Mouse (Mus musculus): Measurements from ENCODE around the gene Zfp658. TPM values are rescaled to one million over a fixed set of nuclear protein-coding genes. Genes with fewer than 3 reads are reported as not detected.

Zfp658 gene
- polyA plus RNA-seq, 1 experiment, result 2.4 TPM

DNA sequence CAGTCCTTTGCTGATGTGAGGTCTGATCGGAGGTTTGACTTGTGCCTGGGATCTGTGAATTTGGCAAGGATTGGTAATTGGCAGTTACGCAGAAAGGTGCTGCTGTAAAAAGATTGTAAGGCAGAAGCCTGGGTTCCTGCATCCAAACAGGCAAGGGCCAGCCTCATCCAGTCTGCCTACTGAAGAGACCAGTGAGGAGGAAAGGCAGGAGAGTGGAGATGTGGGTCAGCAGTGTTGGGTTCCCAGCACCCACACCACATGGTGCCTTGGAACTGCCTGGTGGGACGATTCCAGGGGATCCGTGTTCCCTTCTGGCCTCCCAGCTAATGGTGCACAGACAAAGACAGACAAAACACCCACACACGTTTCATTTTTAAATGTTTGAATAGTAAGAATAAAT is 18.5 kb downstream of the Zfp658 start:
- no peak for DNase-seq (ENCODE audit: low read depth)

DNA sequence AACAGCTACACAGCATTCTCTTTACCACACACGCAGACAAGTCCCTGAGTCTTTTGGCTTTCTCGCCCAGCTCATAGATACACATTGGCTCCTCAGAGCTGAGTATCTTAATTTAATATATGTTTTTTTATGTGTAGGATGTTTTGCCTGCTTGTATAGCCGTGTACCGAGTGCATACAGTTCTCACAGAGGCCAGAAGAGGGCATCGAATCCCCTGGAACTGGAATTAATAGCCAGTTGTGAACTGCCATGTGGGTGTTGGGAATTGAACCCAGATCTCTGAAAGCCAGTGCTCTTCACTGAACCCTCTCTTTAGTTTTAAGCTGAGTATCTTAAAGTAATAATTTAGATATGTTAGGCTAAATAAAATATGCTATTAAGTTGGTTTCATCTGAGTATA is 22.7 kb downstream of the Zfp658 start:
- DNase-seq (ENCODE audit: low read depth), result no peak

DNA sequence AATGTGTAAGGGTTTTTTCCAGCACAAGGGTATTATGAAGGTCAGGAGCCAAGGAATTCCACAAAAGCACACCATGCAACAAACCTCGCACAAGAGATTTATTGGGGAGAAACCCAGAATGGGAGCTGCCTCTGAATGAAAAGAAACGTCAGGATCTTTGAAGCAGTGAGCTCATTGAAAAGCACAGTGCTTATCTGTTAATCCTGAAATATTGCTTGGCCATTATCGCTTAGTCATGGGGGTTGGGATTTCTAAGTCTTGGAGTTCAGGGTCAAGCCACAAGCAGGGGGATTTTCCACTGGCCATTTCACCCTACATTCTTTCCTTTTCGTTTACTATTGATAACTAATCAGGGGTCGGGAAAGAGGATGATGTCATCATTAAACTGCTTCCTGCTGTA is 39.8 kb downstream of the Zfp658 start:
- DNase-seq (ENCODE audit: low read depth), result no peak

DNA sequence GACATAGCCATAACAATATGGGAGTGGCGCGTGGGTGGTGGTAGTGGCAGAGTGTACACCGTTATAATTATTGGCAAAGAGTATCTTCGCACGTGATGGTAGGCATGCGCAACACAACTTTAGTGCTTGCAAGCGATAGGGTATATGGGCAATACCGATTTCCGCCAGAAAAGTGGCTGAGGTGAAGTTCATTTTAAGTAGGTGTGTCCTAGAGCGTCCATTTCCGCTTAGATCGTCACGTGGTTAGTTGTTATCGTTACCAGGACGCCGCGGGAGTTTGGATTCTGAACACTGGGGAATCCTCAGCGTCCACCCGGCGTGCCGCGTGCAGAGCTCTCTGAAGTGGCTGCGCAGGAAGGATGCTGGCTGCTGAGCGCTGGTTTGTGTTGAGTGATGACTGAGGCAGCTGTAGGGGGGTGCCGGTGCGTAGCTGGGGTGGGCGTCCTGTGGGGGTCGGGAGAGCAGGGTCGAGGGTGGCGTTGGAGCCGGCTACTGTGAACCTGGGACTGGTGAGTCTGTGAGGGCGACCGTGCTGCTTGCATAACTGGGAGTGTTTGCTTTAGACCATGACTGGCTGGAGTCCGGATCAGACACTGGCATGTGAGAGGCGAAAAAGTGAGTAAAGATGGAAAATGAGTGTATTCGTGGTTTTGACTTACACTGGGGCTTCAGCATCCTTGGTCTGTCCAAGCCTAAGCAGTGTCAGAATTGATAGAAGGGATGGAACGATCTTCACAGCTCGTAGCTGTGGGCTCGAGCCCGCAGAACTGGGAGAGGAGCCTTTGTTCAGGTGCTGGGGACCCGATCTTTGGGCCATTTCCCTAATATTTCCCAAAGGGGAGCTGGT is 45.1 kb downstream of the Zfp658 start, which contains the start of gene Zfp819:
Gene Zfp819, plus strand, starts transcription at position 274 of the 847 bp plus-strand sequence.
- no peak for DNase-seq (ENCODE audit: low read depth)

DNA sequence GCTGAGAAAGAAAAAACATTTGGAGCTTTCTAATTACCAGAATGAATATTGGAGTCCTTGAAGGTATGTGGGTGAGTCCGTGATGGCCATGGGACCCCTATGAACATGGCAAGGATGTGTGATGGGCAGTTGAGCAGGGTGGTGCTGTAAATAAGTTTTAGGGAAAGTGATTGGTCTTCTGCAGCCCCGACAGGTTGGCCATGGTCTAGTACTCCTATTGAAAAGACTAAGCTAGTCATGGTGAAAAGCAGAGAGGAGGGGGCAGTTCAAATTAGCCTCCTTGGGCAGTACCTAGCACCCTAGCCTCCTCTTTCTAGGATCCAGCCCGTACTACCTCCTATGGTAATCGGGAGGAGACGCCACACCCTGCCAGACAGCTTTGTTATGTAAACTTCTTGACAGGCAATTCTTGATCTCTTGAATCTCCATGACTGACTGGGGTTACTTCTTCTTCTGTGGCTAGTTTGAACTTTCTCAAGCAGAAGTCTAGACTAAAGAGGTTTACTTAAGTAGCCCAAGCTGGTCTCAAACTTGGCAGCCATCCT is 45.8 kb downstream of the Zfp658 start:
- DNase-seq (ENCODE audit: low read depth), result no peak

DNA sequence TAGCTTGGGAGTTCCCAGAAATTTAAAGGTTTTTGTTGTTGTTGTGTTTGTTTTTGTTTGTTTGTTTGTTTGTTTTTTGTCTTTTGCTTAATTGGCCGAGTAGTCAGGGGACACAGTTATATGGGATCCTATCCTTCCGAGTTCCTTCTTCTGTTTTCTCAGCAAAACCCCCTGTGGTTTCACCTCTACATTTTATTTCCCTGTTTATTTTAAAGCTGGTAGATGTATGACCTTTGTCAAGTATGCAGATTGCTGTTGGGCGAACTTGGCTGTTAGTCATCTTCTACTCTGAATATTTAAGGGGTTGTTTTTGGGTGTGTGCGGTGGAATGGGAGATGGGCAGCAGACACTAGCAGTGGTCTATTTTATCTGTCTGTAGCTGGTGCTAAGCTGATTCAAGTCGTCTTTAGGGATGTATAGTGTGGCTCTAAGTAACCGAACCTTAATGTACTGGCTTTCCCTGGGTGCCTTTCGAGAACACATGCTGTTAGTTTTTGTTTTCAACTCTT is 46.3 kb downstream of the Zfp658 start:
- no peak for DNase-seq (ENCODE audit: low read depth)

DNA sequence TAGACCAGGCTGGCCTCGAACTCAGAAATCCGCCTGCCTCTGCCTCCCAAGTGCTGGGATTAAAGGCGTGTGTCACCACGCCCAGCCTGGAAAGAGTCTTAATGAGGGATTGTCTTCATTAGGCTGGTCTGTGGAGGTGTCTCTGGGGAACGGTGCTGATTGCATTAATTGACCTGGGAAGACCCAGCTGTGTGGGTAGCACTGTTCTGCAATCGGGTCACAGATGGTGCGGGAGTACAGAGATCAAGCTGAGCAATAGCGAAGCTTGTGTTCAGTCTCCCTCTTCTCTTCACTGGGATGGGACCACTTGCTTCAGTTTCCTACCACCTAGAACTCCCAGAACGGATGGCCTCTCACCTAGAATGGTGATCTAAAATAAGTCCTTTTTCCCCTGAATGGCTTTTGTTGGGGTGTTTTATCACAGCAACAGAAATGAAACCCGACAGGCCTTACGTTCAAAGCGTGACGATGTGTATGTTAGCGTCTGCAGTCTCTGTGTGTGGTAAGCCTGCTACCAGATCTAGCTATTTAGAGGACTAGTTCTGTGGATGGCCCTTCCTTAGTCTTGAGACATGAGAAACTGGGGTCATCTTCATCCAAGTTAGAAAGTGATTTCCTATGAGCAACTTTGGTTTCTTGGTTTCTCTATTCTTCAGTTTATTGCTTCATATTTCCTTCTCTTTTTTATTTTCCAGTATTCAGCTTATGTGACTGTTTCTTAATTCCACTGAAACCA is 51.9 kb downstream of the Zfp658 start:
- no peak for DNase-seq (ENCODE audit: low read depth)

DNA sequence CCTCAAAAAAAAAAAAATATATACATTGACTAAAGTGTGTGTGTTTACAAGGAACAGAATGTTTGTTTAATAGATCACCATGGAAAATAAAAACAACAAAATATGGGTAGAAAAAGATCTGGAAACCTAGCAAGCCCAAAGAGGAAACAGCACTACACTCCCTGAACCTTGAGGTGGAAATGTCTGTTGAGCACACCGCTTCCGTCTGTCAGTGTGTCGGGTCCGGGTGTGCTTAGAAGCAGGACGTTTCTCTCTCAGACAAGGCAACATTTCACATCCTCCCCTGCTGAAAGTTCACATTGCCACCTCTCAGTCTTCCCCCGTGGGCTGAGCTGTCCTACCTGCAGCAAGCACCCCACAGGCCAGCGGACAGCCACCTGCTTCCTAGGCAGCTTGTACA is 60.9 kb downstream of the Zfp658 start:
- no peak for DNase-seq (ENCODE audit: low read depth)

DNA sequence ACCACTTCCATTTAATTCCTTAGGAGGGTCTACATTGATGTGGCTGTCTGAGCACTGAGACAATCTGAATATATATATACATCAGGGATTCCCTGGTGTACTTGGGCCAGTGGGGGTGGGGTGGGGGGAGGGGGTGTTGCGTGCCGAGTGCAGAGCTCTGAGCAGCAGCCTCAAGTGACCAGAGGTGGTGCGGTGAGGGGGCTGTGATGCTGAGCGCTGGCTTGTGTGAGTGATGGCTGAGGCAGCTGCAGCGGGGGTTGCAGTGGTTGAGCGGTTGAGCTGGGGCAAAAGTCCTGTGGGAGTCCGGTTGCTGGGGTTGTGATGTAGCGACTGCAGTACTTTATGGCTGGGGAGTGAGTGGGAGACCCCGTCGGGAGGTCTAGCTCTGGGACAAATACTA is 61.8 kb downstream of the Zfp658 start:
- DNase-seq (ENCODE audit: low read depth), result no peak

Other genes starting within 250 kb of the Zfp658 start
- gene Zfp715, start 249.0 kb upstream of the Zfp658 start, polyA plus RNA-seq (2012; rRNA removed), result 5.4 and 6.5 TPM in 2 replicates
- 0.19 and 0.88 TPM in 2 replicates for gene Siglecf, start 210.9 kb upstream of the Zfp658 start, polyA plus RNA-seq (2012; rRNA removed)
- 2.0 and 2.2 TPM in 2 replicates for gene Siglecg, start 154.1 kb upstream of the Zfp658 start, polyA plus RNA-seq (2012; rRNA removed)
- 0.04 TPM in 1 of 2 replicates, not detected in the other for gene Lim2, start 134.6 kb upstream of the Zfp658 start, polyA plus RNA-seq (2012; rRNA removed)
- gene Nkg7, start 125.2 kb upstream of the Zfp658 start, polyA plus RNA-seq (2012; rRNA removed), result 3.1 and 4.1 TPM in 2 replicates
- gene Cldnd2, start 121.5 kb upstream of the Zfp658 start, polyA plus RNA-seq (2012; rRNA removed), result 0.27 and 0.38 TPM in 2 replicates
- 171 and 189 TPM in 2 replicates for gene Etfb, start 118.2 kb upstream of the Zfp658 start, polyA plus RNA-seq (2012; rRNA removed)
- gene Gm45233, start 118.1 kb upstream of the Zfp658 start, polyA plus RNA-seq (2012; rRNA removed), result 3.0 and 3.3 TPM in 2 replicates
- 4.7 and 5.2 TPM in 2 replicates for gene Vsig10l, start 99.1 kb upstream of the Zfp658 start, polyA plus RNA-seq (2012; rRNA removed)
- 0.95 and 1.3 TPM in 2 replicates for gene Iglon5, start 72.2 kb upstream of the Zfp658 start, polyA plus RNA-seq (2012; rRNA removed)
- gene 4931406B18Rik, start 56.3 kb upstream of the Zfp658 start, polyA plus RNA-seq (2012; rRNA removed), result not detected in 2 replicates
- gene Cd33, start 17.8 kb upstream of the Zfp658 start, polyA plus RNA-seq (2012; rRNA removed), result 11.1 and 11.2 TPM in 2 replicates
- gene Zfp719, start 17.4 kb downstream of the Zfp658 start, polyA plus RNA-seq (2012; rRNA removed), result 3.2 and 4.2 TPM in 2 replicates
- 0.08 and 0.18 TPM in 2 replicates for gene Zfp819, start 44.9 kb downstream of the Zfp658 start, polyA plus RNA-seq (2012; rRNA removed)
- not detected in 2 replicates for gene Ceacam18, start 72.5 kb downstream of the Zfp658 start, polyA plus RNA-seq (2012; rRNA removed)
- gene Siglece, start 97.9 kb downstream of the Zfp658 start, polyA plus RNA-seq (2012; rRNA removed), result 3.1 and 5.4 TPM in 2 replicates
- gene Ctu1, start 109.8 kb downstream of the Zfp658 start, polyA plus RNA-seq (2012; rRNA removed), result 11.5 and 15.1 TPM in 2 replicates
- 0.13 TPM in 1 of 2 replicates, not detected in the other for gene Klk14, start 128.2 kb downstream of the Zfp658 start, polyA plus RNA-seq (2012; rRNA removed)
- gene Klk13, start 150.3 kb downstream of the Zfp658 start, polyA plus RNA-seq (2012; rRNA removed), result 0.22 and 0.38 TPM in 2 replicates
- gene Klk12, start 206.6 kb downstream of the Zfp658 start, polyA plus RNA-seq (2012; rRNA removed), result not detected in 2 replicates
- 0.28 TPM in 1 of 2 replicates, not detected in the other for gene Klk11, start 212.3 kb downstream of the Zfp658 start, polyA plus RNA-seq (2012; rRNA removed)
- 0.67 and 1.1 TPM in 2 replicates for gene Klk10, start 218.8 kb downstream of the Zfp658 start, polyA plus RNA-seq (2012; rRNA removed)
- not detected in 2 replicates for gene Klk9, start 229.6 kb downstream of the Zfp658 start, polyA plus RNA-seq (2012; rRNA removed)
- gene Klk8, start 235.3 kb downstream of the Zfp658 start, polyA plus RNA-seq (2012; rRNA removed), result 1.1 and 1.6 TPM in 2 replicates
- gene Klk7, start 249.0 kb downstream of the Zfp658 start, polyA plus RNA-seq (2012; rRNA removed), result not detected in 2 replicates